Mouse (Mus musculus) forebrain, postnatal 0 days (tissue): ENCODE measurements around the gene Fgb. TPM values are rescaled to one million over a fixed set of nuclear protein-coding genes. Genes with fewer than 3 reads are reported as not detected.

Experiments
- ATAC-seq: fragments of 200-750 bp; cut with Nextera tagmentation; 2 replicates; pipeline ENCODE4 v1.8.0; 2017; ENCODE audit warnings: mild to moderate bottlenecking, moderate library complexity
- DNase-seq: peaks from one replicate; pipeline ENCODE4 v3.0.0-alpha.2; 2015
- H3K27ac ChIP-seq: fragments of 300-500 bp; sonication (generic); 2 replicates; pipeline ENCODE4 v1.5.1; 2014; ENCODE audit warnings: low read depth, mild to moderate bottlenecking, antibody characterized with exemption, low read length, moderate library complexity, mixed read lengths
- H3K27me3 ChIP-seq: fragments of 300-500 bp; sonication (generic); 2 replicates; pipeline ENCODE4 v1.6.1; 2014; ENCODE audit warnings: mild to moderate bottlenecking, low read length, mixed read lengths; ENCODE audit not compliant: insufficient read depth
- H3K36me3 ChIP-seq: fragments of 300-500 bp; sonication (generic); 2 replicates; pipeline ENCODE4 v1.6.1; 2014; ENCODE audit warnings: mild to moderate bottlenecking, moderate library complexity; ENCODE audit not compliant: insufficient read depth
- H3K4me1 ChIP-seq: fragments of 300-500 bp; sonication (generic); 2 replicates; pipeline ENCODE4 v1.6.1; 2014; ENCODE audit warnings: antibody characterized with exemption; ENCODE audit not compliant: insufficient read depth
- H3K4me2 ChIP-seq: fragments of 300-500 bp; sonication (generic); 2 replicates; pipeline ENCODE4 v1.6.1; 2014; ENCODE audit warnings: low read depth, mild to moderate bottlenecking, moderate library complexity
- H3K4me3 ChIP-seq: fragments of 300-500 bp; sonication (generic); 2 replicates; pipeline ENCODE4 v1.5.1; 2014; ENCODE audit warnings: low read depth, low read length, mixed read lengths
- H3K9ac ChIP-seq: fragments of 300-500 bp; sonication (generic); 2 replicates; pipeline ENCODE4 v1.6.1; 2014; ENCODE audit warnings: mild to moderate bottlenecking
- H3K9me3 ChIP-seq: fragments of 300-500 bp; sonication (generic); 2 replicates; pipeline ENCODE4 v1.6.1; 2016; ENCODE audit warnings: low read length
- CTCF ChIP-seq: sonication (generic); IDR thresholded peaks from 2 replicates; pipeline ENCODE4 v1.5.1; 2016; ENCODE audit warnings: antibody characterized with exemption, control low read depth, low read depth
- WGBS: fragments of 180-500 bp; shearing (Covaris S2); extraction: QIAGEN DNeasy Blood & Tissue Kit; methylation state at CpG from one replicate; pipeline ENCODE4 v1.1.7; 2014; 5-methylcytosine and 5-hydroxymethylcytosine counted together
- polyA plus RNA-seq: library from polyadenylated mRNA; unstranded; fragments of >200 nt; fragmentation: Nextera tagmentation; extraction: Ambion mirVana; gene quantifications from 2 replicates; pipeline ENCODE4 v1.2.1, GENCODE M21; 2015
- total RNA-seq: library from RNA; depleted of rRNA; stranded (reverse); fragments of >200 nt; gene quantifications from 2 replicates; pipeline ENCODE4 v1.2.3, GENCODE M21; 2014; rRNA removed

Fgb gene
- total RNA-seq, result not detected in 2 replicates
- not detected in 2 replicates for polyA plus RNA-seq

- no peak within 1 kb of the TSS for H3K4me3 ChIP-seq
- H3K9ac ChIP-seq, result no peak within 1 kb of the TSS
- DNase-seq (no peak), ATAC-seq (no peak)
- WGBS, result 92% methylated on average over 8 of the region's 8 CpGs
- H3K4me1 ChIP-seq, result no peaks in the 10 kb centered on the region
- no peak within 1 kb of the TSS for H3K27ac ChIP-seq
- no peaks in the 10 kb centered on the region for H3K27me3 ChIP-seq
- no peaks in the 10 kb centered on the region for H3K9me3 ChIP-seq
- H3K36me3 ChIP-seq, result no peaks in the 10 kb centered on the region
- no peak within 1 kb of the TSS for H3K4me2 ChIP-seq
- TF ChIP-seq CTCF, result no peak
These were observed at the start of gene Fgb for GRCm38 (mm10) chr3:83049680-83050079. Gene Fgb (minus strand): TSS chr3:83049863.

GRCm38 (mm10) chr3:83099139-83099538, 49.5 kb upstream of the Fgb start:
- H3K36me3 ChIP-seq, result no peaks in the 10 kb centered on the region
- peak overlapping the region; percentile 34 for H3K4me3 ChIP-seq
- peak overlapping the region; percentile 63 for H3K4me2 ChIP-seq
- H3K27ac ChIP-seq, result peak overlapping the region; percentile 90
- H3K9ac ChIP-seq, result peak overlapping the region; percentile 52
- 86% methylated on average over 1 of the region's 1 CpGs for WGBS
- no peak for DNase-seq
- H3K9me3 ChIP-seq, result no peaks in the 10 kb centered on the region
- TF ChIP-seq CTCF, result no peak
- H3K27me3 ChIP-seq, result no peaks in the 10 kb centered on the region
- H3K4me1 ChIP-seq, result peaks cover 23% of the 10 kb centered on the region
- peak; percentile 49 for ATAC-seq

GRCm38 (mm10) chr3:83098546-83099034, 48.9 kb upstream of the Fgb start:
- peak overlapping the region; percentile 34 for H3K4me3 ChIP-seq
- H3K36me3 ChIP-seq, result no peaks in the 10 kb centered on the region
- no peaks in the 10 kb centered on the region for H3K9me3 ChIP-seq
- H3K4me2 ChIP-seq, result peak overlapping the region; percentile 63
- peak overlapping the region; percentile 90 for H3K27ac ChIP-seq
- ATAC-seq (peak; percentile 90), DNase-seq (peak; percentile 74)
- H3K9ac ChIP-seq, result peak overlapping the region; percentile 52
- 0% methylated on average over 14 of the region's 14 CpGs for WGBS
- no peak for TF ChIP-seq CTCF
- peaks cover 23% of the 10 kb centered on the region for H3K4me1 ChIP-seq
- H3K27me3 ChIP-seq, result no peaks in the 10 kb centered on the region

GRCm38 (mm10) chr3:83097586-83097985, 47.9 kb upstream of the Fgb start:
- Histone ChIP-seq H3K27me3 (no peaks in the 10 kb centered on the region), H3K27ac (peak overlapping the region; percentile 36; the same call in 1 of the 2 replicates), H3K36me3 (no peaks in the 10 kb centered on the region), H3K4me1 (peaks cover 23% of the 10 kb centered on the region), H3K9me3 (no peaks in the 10 kb centered on the region), H3K4me3 (no peak overlapping the region), H3K9ac (no peak overlapping the region), H3K4me2 (no peak overlapping the region)
- DNase-seq, result no peak
- no peak for ATAC-seq
- WGBS, result 9% methylated on average over 6 of the region's 6 CpGs
- no peak for TF ChIP-seq CTCF

- no peaks in the 10 kb centered on the region for H3K36me3 ChIP-seq
- H3K27me3 ChIP-seq, result no peaks in the 10 kb centered on the region
- H3K4me1 ChIP-seq, result peaks cover 4% of the 10 kb centered on the region; the same call in 1 of the 2 replicates
- 4% methylated on average over 11 of the region's 11 CpGs for WGBS
- H3K9me3 ChIP-seq, result no peaks in the 10 kb centered on the region
- ATAC-seq (peak; percentile 80), DNase-seq (peak; percentile 78)
- no peak overlapping the region for H3K9ac ChIP-seq
- H3K4me3 ChIP-seq, result peak overlapping the region; percentile 13; the same call in 1 of the 2 replicates
- H3K4me2 ChIP-seq, result peak overlapping the region; percentile 45
- H3K27ac ChIP-seq, result no peak overlapping the region
- peak; percentile 96 for TF ChIP-seq CTCF
These were observed 30.9 kb upstream of the Fgb start for GRCm38 (mm10) chr3:83080567-83081055.

- Histone ChIP-seq H3K4me3 (no peak overlapping the region), H3K9ac (no peak overlapping the region), H3K27ac (no peak overlapping the region), H3K27me3 (no peaks in the 10 kb centered on the region), H3K4me2 (no peak overlapping the region), H3K9me3 (no peaks in the 10 kb centered on the region), H3K4me1 (peaks cover 4% of the 10 kb centered on the region; the same call in 1 of the 2 replicates), H3K36me3 (peaks cover 23% of the 10 kb centered on the region)
- no peak for TF ChIP-seq CTCF
- 24% methylated on average over 3 of the region's 3 CpGs for WGBS
- ATAC-seq (peak; percentile 47), DNase-seq (peak; percentile 57)
These were observed 26.9 kb upstream of the Fgb start for GRCm38 (mm10) chr3:83076563-83076962.

- Histone ChIP-seq H3K4me1 (no peaks in the 10 kb centered on the region), H3K4me3 (no peak overlapping the region), H3K9ac (no peak overlapping the region), H3K4me2 (no peak overlapping the region), H3K27ac (no peak overlapping the region), H3K9me3 (no peaks in the 10 kb centered on the region), H3K36me3 (peaks cover 79% of the 10 kb centered on the region), H3K27me3 (no peaks in the 10 kb centered on the region)
- no peak for TF ChIP-seq CTCF
- 87% methylated on average over 4 of the region's 4 CpGs for WGBS
- ATAC-seq (no peak), DNase-seq (no peak)
These were observed 20.6 kb upstream of the Fgb start for GRCm38 (mm10) chr3:83070231-83070630.
